Mouse (Mus musculus): ENCODE data around the gene Rfx5.

Rfx5 gene

DNA sequence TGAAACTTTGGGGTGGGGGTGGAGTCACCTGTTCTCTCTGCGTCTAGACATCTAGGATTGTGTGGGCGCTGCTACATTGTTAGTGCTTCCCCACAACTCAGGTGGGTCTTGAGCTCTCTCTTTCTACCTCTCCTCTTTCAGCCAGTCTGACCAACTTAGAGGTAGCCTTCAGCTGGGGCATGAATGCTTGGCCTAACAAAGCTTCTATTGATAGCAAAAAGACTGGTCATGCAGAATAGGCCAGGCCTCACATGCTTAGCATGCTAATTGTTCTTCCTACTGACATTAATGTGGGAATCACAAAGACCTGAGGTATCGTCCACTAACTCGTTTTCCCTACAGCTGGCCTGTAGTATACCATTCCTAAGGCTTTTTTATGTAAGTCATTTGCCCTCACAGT is 48.7 kb downstream of the Rfx5 start:
- DNase-seq: no peak

GRCm38 (mm10) chr3:95003273-95003672 is 49.4 kb downstream of the Rfx5 start:
- no peak for DNase-seq

GRCm38 (mm10) chr3:95005651-95006050 is 51.8 kb downstream of the Rfx5 start:
- no peak for DNase-seq

GRCm38 (mm10) chr3:95007706-95008105 is 53.8 kb downstream of the Rfx5 start:
- DNase-seq: peak; percentile 93

DNA sequence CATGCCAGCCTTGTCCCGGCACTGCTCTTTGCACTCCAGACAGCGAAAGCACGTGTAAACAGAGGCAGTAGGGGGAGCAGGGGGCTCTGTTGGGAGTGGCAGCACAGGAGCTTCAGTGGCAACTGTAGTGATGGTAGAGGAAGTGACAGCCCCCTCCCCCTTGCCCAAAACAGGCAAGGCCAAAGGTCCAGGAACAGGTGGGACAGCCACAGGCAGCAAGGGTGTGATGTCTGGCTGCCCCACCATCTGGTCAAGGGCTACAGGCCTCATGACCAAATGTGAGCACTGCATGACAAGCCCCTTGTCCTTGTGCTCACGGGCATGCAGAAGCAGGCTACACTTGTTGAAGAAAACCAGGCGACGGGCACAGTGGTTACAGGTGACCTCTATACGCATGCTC is 56.5 kb downstream of the Rfx5 start:
- no peak for DNase-seq

Data from heart, adult 11 months (tissue).